Mouse (Mus musculus) adipose tissue, adult 10 weeks (tissue): ENCODE data around the gene Tmprss2. TPM values are rescaled to one million over a fixed set of nuclear protein-coding genes. Genes with fewer than 3 reads are reported as not detected.

Experiments used
- polyA plus RNA-seq: library from polyadenylated mRNA; stranded (reverse); fragments of 350-450 nt; fragmentation: Illumina TruSeq; extraction: RNeasy Lipid Tissue Mini Kit (QIAGEN cat#74804); gene quantifications from one replicate; pipeline ENCODE4 v1.2.3, GENCODE M21; 2014; ENCODE audit warnings: low read depth, low replicate concordance

Gene Tmprss2
- 5.6 TPM for polyA plus RNA-seq

GRCm38 (mm10) chr16:97610939-97611338 lies at the start of gene Tmprss2:
Gene Tmprss2 (minus strand): TSS chr16:97611195.

Other genes with a start within 250 kb of the Tmprss2 start
- 2.7 TPM for gene Mx1, start 148.3 kb downstream of the Tmprss2 start, polyA plus RNA-seq
- gene Fam3b, start 96.4 kb downstream of the Tmprss2 start, polyA plus RNA-seq: 1.4 TPM
- 13.0 TPM for gene Ripk4, start 152.6 kb upstream of the Tmprss2 start, polyA plus RNA-seq
- gene Prdm15, start 240.7 kb upstream of the Tmprss2 start, polyA plus RNA-seq: 4.8 TPM